Mouse (Mus musculus) limb, embryonic 11.5 days (tissue): ENCODE data around the gene Pknox2. TPM values are rescaled to one million over a fixed set of nuclear protein-coding genes. Genes with fewer than 3 reads are reported as not detected.

Experiments used
- ATAC-seq: fragments of 200-750 bp; cut with Nextera tagmentation; 2 replicates; pipeline ENCODE4 v1.8.0; 2017; ENCODE audit warnings: low read depth; ENCODE audit not compliant: insufficient number of reproducible peaks, low FRiP score, low TSS enrichment
- DNase-seq: peaks from one replicate; pipeline ENCODE4 v3.0.0-alpha.2; 2015; ENCODE audit warnings: low spot score
- H3K27ac ChIP-seq: fragments of 300-500 bp; sonication (generic); replicated peaks from 2 replicates; pipeline ENCODE4 v1.5.1; 2014; ENCODE audit warnings: low read depth, mild to moderate bottlenecking, low read length
- H3K27me3 ChIP-seq: fragments of 300-500 bp; sonication (generic); 2 replicates; pipeline ENCODE4 v1.6.1; 2014; ENCODE audit warnings: mild to moderate bottlenecking, low read length, mixed read lengths; ENCODE audit not compliant: control insufficient read depth, insufficient read depth
- H3K36me3 ChIP-seq: fragments of 300-500 bp; sonication (generic); 2 replicates; pipeline ENCODE4 v1.6.1; 2014; ENCODE audit warnings: mild to moderate bottlenecking, low read length, moderate library complexity, mixed read lengths; ENCODE audit not compliant: control insufficient read depth, insufficient read depth
- H3K4me1 ChIP-seq: fragments of 300-500 bp; sonication (generic); 2 replicates; pipeline ENCODE4 v1.6.1; 2014; ENCODE audit warnings: low read length, mixed read lengths; ENCODE audit not compliant: control insufficient read depth, insufficient read depth
- H3K4me2 ChIP-seq: fragments of 300-500 bp; sonication (generic); 2 replicates; pipeline ENCODE4 v1.6.1; 2014; ENCODE audit warnings: low read depth, mild to moderate bottlenecking, moderate library complexity; ENCODE audit not compliant: severe bottlenecking
- H3K4me3 ChIP-seq: fragments of 300-500 bp; sonication (generic); 2 replicates; pipeline ENCODE4 v1.5.1; 2014; ENCODE audit warnings: low read depth, low read length
- H3K9ac ChIP-seq: fragments of 300-500 bp; sonication (generic); 2 replicates; pipeline ENCODE4 v1.6.1; 2014; ENCODE audit warnings: mild to moderate bottlenecking, low read length
- H3K9me3 ChIP-seq: fragments of 300-500 bp; sonication (generic); 2 replicates; pipeline ENCODE4 v1.6.1; 2016; ENCODE audit warnings: low read length; ENCODE audit not compliant: control insufficient read depth
- WGBS: fragments of 180-500 bp; shearing (Covaris S2); extraction: QIAGEN DNeasy Blood & Tissue Kit; methylation state at CpG from one replicate; pipeline ENCODE4 v1.1.7; 2014; 5-methylcytosine and 5-hydroxymethylcytosine counted together
- polyA plus RNA-seq: library from polyadenylated mRNA; unstranded; fragments of >200 nt; fragmentation: Nextera tagmentation; extraction: Ambion mirVana; gene quantifications from 2 replicates; pipeline ENCODE4 v1.2.1, GENCODE M21; 2014

Gene Pknox2
- polyA plus RNA-seq, 1 experiment from 2014 or later: 11.3 TPM

DNA sequence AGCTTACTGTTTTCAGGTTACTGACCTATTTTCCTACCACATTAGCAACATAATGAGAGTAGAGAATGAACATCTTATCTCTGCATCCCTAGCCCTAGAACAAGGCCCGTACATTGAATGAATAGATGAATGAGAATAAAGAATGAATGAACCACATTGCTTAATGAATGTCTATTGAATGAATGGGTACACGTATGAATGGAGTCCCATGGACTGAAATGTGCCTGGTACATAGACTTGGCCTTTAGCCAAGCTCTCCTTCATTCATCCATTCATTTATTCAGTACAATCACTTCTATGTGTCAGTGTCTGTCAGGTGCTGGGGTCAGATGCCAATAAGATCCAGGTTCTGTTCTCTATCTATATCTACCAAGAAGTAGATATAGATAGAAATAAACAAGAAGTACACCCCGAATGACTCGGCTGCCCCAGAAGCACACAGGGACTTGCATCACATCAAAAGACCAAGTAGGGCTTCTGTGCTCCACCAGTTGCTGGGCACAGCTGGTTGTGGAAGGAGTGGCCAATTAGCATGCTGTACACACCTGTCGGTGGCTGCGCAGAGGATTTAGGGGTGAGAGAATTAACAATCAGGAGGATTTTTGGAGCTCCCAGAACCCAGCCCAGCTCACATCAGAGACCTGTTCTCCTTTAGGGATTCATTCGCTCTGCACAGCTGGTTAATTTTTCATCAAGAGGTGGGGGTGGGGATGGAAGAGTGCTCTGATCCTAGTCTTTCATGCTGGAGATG lies 119.2 kb downstream of the Pknox2 start:
- no peak overlapping the region for H3K4me2 ChIP-seq
- peaks cover 34% of the 10 kb centered on the region for H3K27me3 ChIP-seq
- 64% methylated on average over 7 of the region's 7 CpGs for whole genome bisulfite sequencing
- H3K36me3 ChIP-seq: no peaks in the 10 kb centered on the region
- H3K4me3 ChIP-seq: no peak overlapping the region
- H3K9ac ChIP-seq: no peak overlapping the region
- H3K4me1 ChIP-seq: peaks cover 34% of the 10 kb centered on the region
- ATAC-seq (no peak), DNase-seq (no peak)
- no peaks in the 10 kb centered on the region for H3K9me3 ChIP-seq
- no peak overlapping the region for H3K27ac ChIP-seq

DNA sequence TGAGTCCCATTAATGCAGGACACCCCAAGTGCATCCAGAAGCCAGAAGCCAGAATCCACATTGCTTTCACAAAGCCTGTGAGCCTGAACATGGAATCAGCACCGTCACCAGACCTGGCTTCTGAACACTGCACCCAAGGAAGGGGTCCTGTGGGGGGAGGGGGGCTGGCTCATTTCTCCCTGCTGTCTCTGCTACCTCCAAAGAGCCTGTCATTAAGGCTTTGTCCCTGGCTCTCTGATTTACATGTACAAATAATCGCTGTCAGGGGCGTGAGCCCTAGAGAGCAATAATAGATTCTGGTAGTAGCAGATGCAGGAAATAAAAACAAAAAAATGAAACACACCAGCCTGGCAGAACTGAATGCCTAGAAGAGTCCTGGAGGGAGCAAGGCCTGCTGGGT lies 121.3 kb downstream of the Pknox2 start:
- Histone ChIP-seq H3K36me3 (no peaks in the 10 kb centered on the region), H3K9ac (no peak overlapping the region), H3K4me1 (peaks cover 30% of the 10 kb centered on the region), H3K4me2 (no peak overlapping the region), H3K4me3 (no peak overlapping the region), H3K27me3 (peaks cover 36% of the 10 kb centered on the region), H3K27ac (no peak overlapping the region), H3K9me3 (no peaks in the 10 kb centered on the region)
- ATAC-seq (no peak), DNase-seq (no peak)
- WGBS: 50% methylated on average over 3 of the region's 3 CpGs

DNA sequence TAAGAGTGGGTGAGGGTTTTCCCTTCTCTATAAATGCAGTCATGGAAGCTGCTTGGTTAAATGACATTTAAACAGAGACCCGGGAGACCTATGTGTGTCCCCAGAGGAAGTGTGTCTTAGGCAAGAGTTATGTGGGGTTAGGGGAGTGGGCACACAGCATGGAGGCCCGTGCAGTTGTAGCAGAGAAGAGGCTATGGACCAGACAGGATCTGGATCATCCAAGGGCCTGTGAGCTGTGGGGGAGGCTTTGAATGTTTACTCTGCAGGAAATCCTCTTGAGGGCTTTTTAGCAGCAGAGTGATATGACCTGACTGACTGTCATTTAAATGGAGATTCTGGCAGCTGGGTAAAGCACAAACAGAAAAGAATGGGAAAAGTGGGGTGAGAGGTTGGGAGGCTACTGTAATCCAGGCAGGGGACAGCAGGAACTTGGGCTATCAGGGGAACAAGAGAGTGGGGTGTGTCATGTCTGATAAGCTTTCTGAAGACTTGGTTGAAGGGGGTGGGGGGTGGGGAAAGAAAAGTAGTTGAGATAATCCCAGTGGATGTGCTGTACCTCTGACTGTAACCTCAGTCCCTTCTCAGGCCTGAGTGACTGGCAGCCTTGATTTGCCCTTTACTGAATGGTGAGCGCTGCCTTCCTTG lies 125.5 kb downstream of the Pknox2 start:
- no peaks in the 10 kb centered on the region for H3K9me3 ChIP-seq
- H3K27me3 ChIP-seq: peaks cover 51% of the 10 kb centered on the region
- no peak overlapping the region for H3K27ac ChIP-seq
- H3K4me1 ChIP-seq: peaks cover 3% of the 10 kb centered on the region
- H3K4me2 ChIP-seq: no peak overlapping the region
- no peak overlapping the region for H3K4me3 ChIP-seq
- ATAC-seq (no peak), DNase-seq (no peak)
- H3K9ac ChIP-seq: no peak overlapping the region
- H3K36me3 ChIP-seq: no peaks in the 10 kb centered on the region
- 29% methylated on average over 3 of the region's 3 CpGs for WGBS

DNA sequence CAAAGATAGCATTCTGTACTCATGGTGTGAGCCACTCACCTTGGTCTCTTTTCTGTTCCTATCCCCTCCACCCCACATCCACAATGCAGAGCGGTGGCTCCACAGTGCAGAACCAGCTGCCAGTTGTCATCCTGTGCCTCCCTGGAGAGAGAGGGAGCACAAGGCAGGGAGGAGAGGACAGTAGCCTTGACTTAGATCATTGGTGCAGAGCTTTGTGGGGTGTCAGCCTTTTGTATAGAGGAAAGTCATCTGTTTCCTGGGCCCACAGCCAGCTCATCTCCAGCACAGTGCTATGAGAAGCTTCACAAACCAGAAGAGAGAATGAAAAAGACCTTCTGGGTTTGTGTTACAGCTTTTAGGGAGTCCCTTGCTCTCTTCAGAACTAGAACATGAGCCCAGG lies 129.1 kb downstream of the Pknox2 start:
- ATAC-seq: no peak
- H3K36me3 ChIP-seq: no peaks in the 10 kb centered on the region
- no peak overlapping the region for H3K9ac ChIP-seq
- H3K4me1 ChIP-seq: peaks cover 8% of the 10 kb centered on the region
- no peaks in the 10 kb centered on the region for H3K9me3 ChIP-seq
- WGBS: 87% methylated on average over 1 of the region's 1 CpGs
- no peak overlapping the region for H3K4me2 ChIP-seq
- peaks cover 32% of the 10 kb centered on the region for H3K27me3 ChIP-seq
- DNase-seq: no peak
- H3K4me3 ChIP-seq: no peak overlapping the region
- no peak overlapping the region for H3K27ac ChIP-seq

DNA sequence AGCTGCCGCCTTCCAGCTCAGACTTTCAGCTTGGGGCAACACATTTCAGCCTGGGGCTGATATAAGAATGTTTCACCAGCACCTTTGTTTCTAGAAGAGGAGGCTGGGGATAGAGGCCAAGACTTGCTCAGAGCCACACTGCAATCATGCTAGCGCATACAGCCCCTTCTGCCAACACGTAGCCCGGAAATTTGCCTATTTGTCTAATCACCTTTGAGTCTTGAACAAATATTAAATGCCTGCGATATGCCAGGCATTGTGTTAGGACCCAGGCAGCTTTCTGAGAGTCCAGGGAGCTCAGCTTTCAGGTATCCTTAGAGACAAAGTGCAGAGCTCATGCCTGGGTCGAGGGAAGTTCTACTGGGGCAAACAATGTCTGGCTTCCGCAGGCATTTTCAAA lies 130.0 kb downstream of the Pknox2 start:
- DNase-seq (no peak), ATAC-seq (no peak)
- Histone ChIP-seq H3K9me3 (no peaks in the 10 kb centered on the region), H3K9ac (no peak overlapping the region), H3K27ac (no peak overlapping the region), H3K36me3 (no peaks in the 10 kb centered on the region), H3K4me2 (no peak overlapping the region), H3K27me3 (peaks cover 29% of the 10 kb centered on the region), H3K4me3 (no peak overlapping the region), H3K4me1 (peaks cover 9% of the 10 kb centered on the region)
- WGBS: 80% methylated on average over 7 of the region's 7 CpGs

DNA sequence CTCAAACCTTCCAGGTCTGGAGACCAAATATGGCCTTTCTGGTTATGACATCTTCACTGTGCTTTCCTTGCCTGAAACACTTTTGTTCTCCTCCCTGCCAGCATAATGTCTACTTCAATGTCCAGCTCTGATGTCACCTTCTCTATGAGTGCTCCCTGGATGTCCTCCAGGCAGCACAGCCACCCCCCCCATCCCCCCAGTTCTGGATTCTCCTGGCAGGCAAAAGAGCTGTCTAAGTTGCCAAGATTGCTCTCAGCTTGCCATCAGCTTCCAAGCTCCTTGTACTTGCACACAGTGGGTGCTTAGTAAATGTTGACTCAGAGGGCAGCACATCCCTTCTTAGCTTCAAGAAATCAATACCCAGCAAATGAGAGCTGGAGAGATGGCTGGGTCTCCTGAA lies 131.0 kb downstream of the Pknox2 start:
- no peak for ATAC-seq
- no peak overlapping the region for H3K4me2 ChIP-seq
- H3K9me3 ChIP-seq: no peaks in the 10 kb centered on the region
- no peak overlapping the region for H3K9ac ChIP-seq
- no peak overlapping the region for H3K27ac ChIP-seq
- no peaks in the 10 kb centered on the region for H3K36me3 ChIP-seq
- H3K27me3 ChIP-seq: peaks cover 32% of the 10 kb centered on the region
- peaks cover 14% of the 10 kb centered on the region for H3K4me1 ChIP-seq
- no peak overlapping the region for H3K4me3 ChIP-seq
- DNase-seq: no peak

DNA sequence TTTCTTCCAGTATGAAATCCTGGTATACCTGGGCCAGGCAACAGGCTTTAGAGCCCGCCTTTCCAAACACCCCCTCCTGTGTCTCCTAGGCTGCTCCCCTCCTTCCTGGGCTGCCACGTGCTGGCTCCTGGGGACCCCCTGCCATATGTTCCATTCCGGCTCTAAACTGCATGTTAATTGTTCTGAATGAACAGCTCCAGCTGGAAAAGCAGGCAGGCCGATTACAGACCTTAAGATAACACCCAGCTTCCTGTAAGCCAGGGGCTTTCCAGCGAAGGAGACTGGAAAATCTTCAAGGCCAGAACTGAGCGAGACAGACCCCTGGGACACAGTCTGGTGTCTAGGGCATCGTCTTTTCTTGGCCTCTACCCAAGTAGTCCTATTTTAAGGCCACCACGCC lies 133.6 kb downstream of the Pknox2 start:
- DNase-seq (no peak), ATAC-seq (no peak)
- no peak overlapping the region for H3K9ac ChIP-seq
- H3K4me1 ChIP-seq: peaks cover 15% of the 10 kb centered on the region
- H3K27ac ChIP-seq: no peak overlapping the region
- no peak overlapping the region for H3K4me2 ChIP-seq
- H3K27me3 ChIP-seq: peaks cover 15% of the 10 kb centered on the region
- H3K4me3 ChIP-seq: no peak overlapping the region
- H3K9me3 ChIP-seq: no peaks in the 10 kb centered on the region
- WGBS: 31% methylated on average over 8 of the region's 8 CpGs
- no peaks in the 10 kb centered on the region for H3K36me3 ChIP-seq

DNA sequence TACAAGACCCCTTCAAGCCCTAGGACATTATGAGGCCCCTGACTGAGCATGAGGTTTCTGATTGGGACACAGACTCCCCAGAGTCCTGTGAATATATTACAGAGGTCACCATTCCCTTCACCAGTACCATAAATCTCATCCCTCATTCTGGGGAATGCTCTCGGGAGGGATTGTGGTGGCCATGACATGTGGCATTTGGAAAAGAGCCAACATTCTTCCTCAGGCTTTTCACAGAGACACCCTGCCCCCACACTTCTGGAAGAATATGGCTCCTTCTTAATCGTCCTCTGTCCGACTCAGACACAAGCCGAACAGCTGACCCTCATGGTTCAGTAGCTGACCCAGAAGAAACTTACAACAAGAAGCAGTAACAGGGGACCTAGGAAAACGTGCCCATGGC lies 139.1 kb downstream of the Pknox2 start:
- no peak overlapping the region for H3K9ac ChIP-seq
- peaks cover 12% of the 10 kb centered on the region for H3K27me3 ChIP-seq
- ATAC-seq (0 out of 2 replicates have a peak, but pooled peaks have one; percentile 54), DNase-seq (no peak)
- H3K36me3 ChIP-seq: no peaks in the 10 kb centered on the region
- no peak overlapping the region for H3K27ac ChIP-seq
- 47% methylated on average over 5 of the region's 5 CpGs for WGBS
- peaks cover 16% of the 10 kb centered on the region for H3K4me1 ChIP-seq
- no peak overlapping the region for H3K4me3 ChIP-seq
- H3K9me3 ChIP-seq: no peaks in the 10 kb centered on the region
- H3K4me2 ChIP-seq: no peak overlapping the region
